Mouse (Mus musculus) forebrain, embryonic 11.5 days (tissue): Measurements from ENCODE around the gene Clec4a3. TPM values are rescaled to one million over a fixed set of nuclear protein-coding genes. Genes with fewer than 3 reads are reported as not detected.

Experiments used
- ATAC-seq: fragments of 200-750 bp; cut with Nextera tagmentation; replicated peaks from 2 replicates; pipeline ENCODE4 v1.8.0; 2017; ENCODE audit warnings: moderate TSS enrichment; ENCODE audit not compliant: low FRiP score
- DNase-seq: peaks from one replicate; pipeline ENCODE4 v3.0.0-alpha.2; 2017; ENCODE audit warnings: low spot score
- H3K27ac ChIP-seq: fragments of 300-500 bp; sonication (generic); 2 replicates; pipeline ENCODE4 v1.5.1; 2014; ENCODE audit warnings: low read depth, low read length
- H3K27me3 ChIP-seq: fragments of 300-500 bp; sonication (generic); 2 replicates; pipeline ENCODE4 v1.6.1; 2014; ENCODE audit warnings: mild to moderate bottlenecking, low read length, mixed read lengths; ENCODE audit not compliant: control insufficient read depth, insufficient read depth
- H3K36me3 ChIP-seq: fragments of 300-500 bp; sonication (generic); 2 replicates; pipeline ENCODE4 v1.6.1; 2014; ENCODE audit warnings: mild to moderate bottlenecking, low read length, moderate library complexity, mixed read lengths; ENCODE audit not compliant: control insufficient read depth, insufficient read depth
- H3K4me1 ChIP-seq: fragments of 300-500 bp; sonication (generic); replicated peaks from 2 replicates; pipeline ENCODE4 v1.6.1; 2014; ENCODE audit warnings: low read length, mixed read lengths; ENCODE audit not compliant: control insufficient read depth, insufficient read depth
- H3K4me2 ChIP-seq: fragments of 300-500 bp; sonication (generic); 2 replicates; pipeline ENCODE4 v1.6.1; 2014; ENCODE audit warnings: low read depth, mild to moderate bottlenecking, low read length, moderate library complexity, mixed read lengths; ENCODE audit not compliant: severe bottlenecking
- H3K4me3 ChIP-seq: fragments of 300-500 bp; sonication (generic); 2 replicates; pipeline ENCODE4 v1.5.1; 2014; ENCODE audit warnings: low read depth, low read length
- H3K9ac ChIP-seq: fragments of 300-500 bp; sonication (generic); 2 replicates; pipeline ENCODE4 v1.6.1; 2014; ENCODE audit warnings: low read length
- H3K9me3 ChIP-seq: fragments of 300-500 bp; sonication (generic); 2 replicates; pipeline ENCODE4 v1.6.1; 2016; ENCODE audit warnings: low read length, mixed read lengths; ENCODE audit not compliant: control insufficient read depth
- WGBS: fragments of 180-500 bp; shearing (Covaris S2); extraction: QIAGEN DNeasy Blood & Tissue Kit; methylation state at CpG from one replicate; pipeline ENCODE4 v1.1.7; 2014; 5-methylcytosine and 5-hydroxymethylcytosine counted together
- polyA plus RNA-seq: library from polyadenylated mRNA; unstranded; fragments of >200 nt; fragmentation: Nextera tagmentation; extraction: Ambion mirVana; gene quantifications from 2 replicates; pipeline ENCODE4 v1.2.1, GENCODE M21; 2014

Gene Clec4a3
- 0.37 and 0.39 TPM in 2 replicates for polyA plus RNA-seq

DNA sequence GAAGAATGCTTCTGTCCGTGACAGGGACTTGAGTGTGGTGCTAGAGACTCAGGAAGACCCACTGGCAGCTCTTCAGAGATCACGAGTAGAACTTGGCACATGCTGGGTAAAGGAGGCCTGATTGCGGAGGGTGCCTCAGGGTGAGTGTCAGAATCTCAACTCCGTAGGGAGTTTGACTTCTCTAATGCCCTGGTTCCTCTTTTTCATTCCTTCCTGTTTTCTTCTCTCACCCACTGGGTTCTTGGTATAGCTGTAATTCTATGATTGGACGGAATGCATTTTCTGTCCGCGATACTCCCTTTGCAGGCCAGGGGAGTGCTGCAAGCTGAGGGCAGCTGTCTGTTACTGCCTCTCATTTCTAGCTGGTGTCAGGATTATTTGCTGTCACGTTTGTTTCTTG, at the start of gene Clec4a3:
TSS of gene Clec4a3 (plus strand) at position 115 of the 400 bp plus-strand sequence.
- Histone ChIP-seq H3K4me2 (no peak within 1 kb of the TSS), H3K9ac (no peak within 1 kb of the TSS), H3K27ac (no peak within 1 kb of the TSS), H3K4me1 (no peaks in the 10 kb centered on the region), H3K4me3 (no peak within 1 kb of the TSS), H3K36me3 (no peaks in the 10 kb centered on the region), H3K9me3 (no peaks in the 10 kb centered on the region), H3K27me3 (no peaks in the 10 kb centered on the region)
- ATAC-seq (no peak), DNase-seq (no peak)
- 89% methylated on average over 8 of the region's 8 CpGs for WGBS

DNA sequence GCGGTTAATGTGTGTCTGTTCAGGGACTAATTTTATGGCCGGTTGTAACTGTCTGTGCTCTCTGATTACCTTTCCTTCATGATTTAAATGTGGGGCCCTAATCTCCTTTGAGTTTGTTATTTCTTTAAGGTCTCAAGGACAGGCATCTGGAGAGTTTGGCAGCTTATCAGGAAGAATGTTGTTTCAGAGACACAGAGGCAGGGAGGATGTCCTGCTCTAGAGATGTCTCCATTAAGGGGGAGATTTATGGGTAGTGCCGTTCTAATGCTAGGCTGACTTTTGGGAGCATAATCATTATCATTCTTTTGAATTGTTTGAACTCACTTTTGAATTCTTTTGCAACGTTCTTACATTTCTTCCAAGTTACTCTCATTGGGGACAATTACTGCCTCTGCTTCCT, 32.4 kb upstream of the Clec4a3 start:
- no peak for DNase-seq
- Histone ChIP-seq H3K9me3 (no peaks in the 10 kb centered on the region), H3K36me3 (no peaks in the 10 kb centered on the region), H3K27ac (no peak overlapping the region), H3K4me1 (no peaks in the 10 kb centered on the region), H3K4me3 (no peak overlapping the region), H3K4me2 (no peak overlapping the region), H3K9ac (no peak overlapping the region), H3K27me3 (no peaks in the 10 kb centered on the region)
- no peak for ATAC-seq
- 80% methylated on average over 4 of the region's 4 CpGs for WGBS

DNA sequence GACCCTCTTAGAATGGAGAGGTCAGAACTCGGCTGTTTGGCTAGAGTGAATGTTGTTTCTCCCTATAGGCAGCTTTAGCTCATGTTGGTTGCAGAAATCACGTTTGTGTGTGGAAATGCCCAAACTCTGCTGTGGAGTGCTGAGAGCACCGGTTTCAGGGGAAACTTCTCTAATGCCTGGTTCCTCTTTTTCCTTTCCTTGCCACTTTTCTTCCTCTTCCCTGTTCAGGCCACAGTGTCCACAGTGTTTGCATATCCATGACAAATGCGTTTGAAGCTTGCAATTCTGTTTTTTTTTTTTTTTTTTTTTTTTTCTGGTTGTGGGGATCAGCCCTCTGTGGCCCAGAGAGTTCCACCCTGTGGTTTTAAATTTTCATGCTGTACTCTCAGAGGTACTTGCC, 30.9 kb upstream of the Clec4a3 start, which contains the start of gene Clec4a1:
TSS of gene Clec4a1 (plus strand) at position 398 of the 400 bp plus-strand sequence.
- ATAC-seq: no peak
- 70% methylated on average over 4 of the region's 4 CpGs for WGBS
- Histone ChIP-seq H3K4me1 (no peaks in the 10 kb centered on the region), H3K9ac (no peak within 1 kb of the TSS), H3K4me2 (no peak within 1 kb of the TSS), H3K9me3 (no peaks in the 10 kb centered on the region), H3K4me3 (no peak within 1 kb of the TSS), H3K27ac (no peak within 1 kb of the TSS), H3K36me3 (no peaks in the 10 kb centered on the region), H3K27me3 (no peaks in the 10 kb centered on the region)
- DNase-seq: no peak

- ATAC-seq (no peak), DNase-seq (no peak)
- WGBS: 86% methylated on average over 3 of the region's 3 CpGs
- Histone ChIP-seq H3K4me3 (no peak overlapping the region), H3K27me3 (no peaks in the 10 kb centered on the region), H3K9me3 (no peaks in the 10 kb centered on the region), H3K4me1 (no peaks in the 10 kb centered on the region), H3K9ac (no peak overlapping the region), H3K4me2 (no peak overlapping the region), H3K27ac (no peak overlapping the region), H3K36me3 (no peaks in the 10 kb centered on the region)
Measured at GRCm38 (mm10) chr6:122934845-122935244, 17.5 kb upstream of the Clec4a3 start.

- Histone ChIP-seq H3K4me2 (no peak overlapping the region), H3K27me3 (no peaks in the 10 kb centered on the region), H3K4me1 (no peaks in the 10 kb centered on the region), H3K36me3 (no peaks in the 10 kb centered on the region), H3K9me3 (no peaks in the 10 kb centered on the region), H3K4me3 (no peak overlapping the region), H3K27ac (no peak overlapping the region), H3K9ac (no peak overlapping the region)
- no peak for ATAC-seq
- 86% methylated on average over 5 of the region's 5 CpGs for WGBS
- DNase-seq: no peak
Measured at GRCm38 (mm10) chr6:122939618-122940017, 12.7 kb upstream of the Clec4a3 start.

- Histone ChIP-seq H3K36me3 (no peaks in the 10 kb centered on the region), H3K27me3 (no peaks in the 10 kb centered on the region), H3K4me1 (no peaks in the 10 kb centered on the region), H3K9me3 (no peaks in the 10 kb centered on the region), H3K4me3 (no peak overlapping the region), H3K9ac (no peak overlapping the region), H3K27ac (no peak overlapping the region), H3K4me2 (no peak overlapping the region)
- ATAC-seq (no peak), DNase-seq (no peak)
- 85% methylated on average over 2 of the region's 2 CpGs for WGBS
Measured at GRCm38 (mm10) chr6:122946760-122947159, 5.6 kb upstream of the Clec4a3 start.

GRCm38 (mm10) chr6:122964562-122964961, 12.2 kb downstream of the Clec4a3 start:
- H3K27me3 ChIP-seq: no peaks in the 10 kb centered on the region
- H3K36me3 ChIP-seq: no peaks in the 10 kb centered on the region
- ATAC-seq (no peak), DNase-seq (no peak)
- H3K4me2 ChIP-seq: no peak overlapping the region
- H3K27ac ChIP-seq: no peak overlapping the region
- no peak overlapping the region for H3K4me3 ChIP-seq
- no peak overlapping the region for H3K9ac ChIP-seq
- WGBS: 76% methylated on average over 2 of the region's 2 CpGs
- no peaks in the 10 kb centered on the region for H3K9me3 ChIP-seq
- H3K4me1 ChIP-seq: no peaks in the 10 kb centered on the region

DNA sequence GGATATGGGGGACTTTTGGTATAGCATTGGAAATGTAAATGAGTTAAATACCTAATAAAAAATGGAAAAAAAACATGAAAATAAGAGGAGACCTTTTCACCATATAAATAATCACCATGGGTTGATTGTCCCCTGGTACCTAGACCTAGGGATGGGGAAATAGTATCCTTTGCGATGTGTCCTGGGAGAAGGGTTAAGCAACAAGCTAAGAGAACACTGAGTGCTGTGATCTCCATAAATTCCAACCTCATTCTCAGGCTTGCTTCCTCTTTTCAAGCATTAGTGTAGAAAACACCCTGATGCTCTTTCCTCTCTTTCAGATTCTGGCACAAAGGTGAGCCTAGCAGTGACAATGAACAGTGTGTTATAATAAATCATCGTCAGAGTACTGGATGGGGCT, 16.7 kb downstream of the Clec4a3 start:
- H3K27me3 ChIP-seq: no peaks in the 10 kb centered on the region
- ATAC-seq (no peak), DNase-seq (no peak)
- no peaks in the 10 kb centered on the region for H3K4me1 ChIP-seq
- H3K27ac ChIP-seq: no peak overlapping the region
- H3K4me3 ChIP-seq: no peak overlapping the region
- WGBS: 91% methylated on average over 2 of the region's 2 CpGs
- H3K9ac ChIP-seq: no peak overlapping the region
- no peaks in the 10 kb centered on the region for H3K9me3 ChIP-seq
- H3K4me2 ChIP-seq: no peak overlapping the region
- no peaks in the 10 kb centered on the region for H3K36me3 ChIP-seq

- Histone ChIP-seq H3K27me3 (no peaks in the 10 kb centered on the region), H3K4me3 (no peak within 1 kb of the TSS), H3K27ac (no peak within 1 kb of the TSS), H3K9me3 (peaks cover 2% of the 10 kb centered on the region; the same call in 1 of the 2 replicates), H3K36me3 (no peaks in the 10 kb centered on the region), H3K4me1 (no peaks in the 10 kb centered on the region), H3K9ac (no peak within 1 kb of the TSS), H3K4me2 (no peak within 1 kb of the TSS)
- 90% methylated on average over 6 of the region's 6 CpGs for WGBS
- no peak for DNase-seq
- no peak for ATAC-seq
Measured at GRCm38 (mm10) chr6:122989876-122990437, 37.6 kb downstream of the Clec4a3 start, which contains the start of gene Clec4a4. Clec4a4 (plus strand) TSS chr6:122990367.
